Mouse (Mus musculus) ES-Bruce4 (cell line): ENCODE data around the gene Rbbp6. TPM values are rescaled to one million over a fixed set of nuclear protein-coding genes. Genes with fewer than 3 reads are reported as not detected.

ENCODE experiments used
- H3K27ac ChIP-seq: 2 replicates; pipeline ENCODE4 v1.5.1; 2012; ENCODE audit warnings: low read length, inconsistent platforms; ENCODE audit not compliant: insufficient read depth
- H3K27me3 ChIP-seq: 2 replicates; pipeline ENCODE4 v1.6.1; 2012; ENCODE audit warnings: mild to moderate bottlenecking, low read length, inconsistent platforms; ENCODE audit not compliant: control insufficient read depth, poor library complexity, insufficient read depth, severe bottlenecking
- H3K36me3 ChIP-seq: 2 replicates; pipeline ENCODE4 v1.6.1; 2012; ENCODE audit warnings: inconsistent platforms, mild to moderate bottlenecking, low read length, moderate library complexity; ENCODE audit not compliant: control insufficient read depth, poor library complexity, insufficient read depth, severe bottlenecking
- H3K4me1 ChIP-seq: one replicate; pipeline ENCODE4 v1.8.1; 2011; ENCODE audit warnings: low read length; ENCODE audit not compliant: control insufficient read depth, insufficient read depth
- H3K4me3 ChIP-seq: 2 replicates; pipeline ENCODE4 v1.5.1; 2011; ENCODE audit warnings: low read depth, mild to moderate bottlenecking, low read length
- H3K9ac ChIP-seq: 2 replicates; pipeline ENCODE4 v1.6.1; 2012; ENCODE audit warnings: low read depth, mild to moderate bottlenecking, inconsistent platforms; ENCODE audit not compliant: poor library complexity, severe bottlenecking
- H3K9me3 ChIP-seq: replicated peaks from 2 replicates; pipeline ENCODE4 v1.6.1; 2012; ENCODE audit warnings: mild to moderate bottlenecking, low read length, inconsistent platforms; ENCODE audit not compliant: control insufficient read depth, poor library complexity, insufficient read depth, severe bottlenecking
- CTCF ChIP-seq: IDR thresholded peaks from one replicate; pipeline ENCODE4 v1.8.1; 2011; ENCODE audit warnings: low read depth, low read length
- EP300 ChIP-seq: IDR thresholded peaks from 2 replicates; pipeline ENCODE4 v1.6.1; 2011; ENCODE audit warnings: low read depth, low read length; ENCODE audit not compliant: insufficient read depth
- POLR2A ChIP-seq: IDR thresholded peaks from one replicate; pipeline ENCODE4 v1.8.1; 2011; ENCODE audit warnings: low read length; ENCODE audit not compliant: insufficient read depth
- polyA plus RNA-seq: library from polyadenylated mRNA; stranded (reverse); fragments of >200 nt; gene quantifications from 2 replicates; pipeline ENCODE4 v1.2.4, GENCODE M21; 2011; ENCODE audit warnings: low read depth; ENCODE audit not compliant: missing spikeins, insufficient read depth, insufficient read length

Gene Rbbp6
- polyA plus RNA-seq, 1 experiment = 101 TPM

- Histone ChIP-seq H3K27ac (no peak overlapping the region), H3K27me3 (no peaks in the 10 kb centered on the region), H3K9me3 (no peaks in the 10 kb centered on the region), H3K36me3 (no peaks in the 10 kb centered on the region), H3K4me1 (no peaks in the 10 kb centered on the region), H3K4me3 (no peak overlapping the region), H3K9ac (no peak overlapping the region)
- no peak for TF ChIP-seq CTCF
- no peak for TF ChIP-seq EP300
- no peak for TF ChIP-seq POLR2A
Observed at GRCm38 (mm10) chr7:123025123-123025522, 59.6 kb downstream of the Rbbp6 start.

- Histone ChIP-seq H3K9me3 (no peaks in the 10 kb centered on the region), H3K4me3 (no peak overlapping the region), H3K27ac (no peak overlapping the region), H3K9ac (peak overlapping the region; percentile 32; the same call in 1 of the 2 replicates), H3K27me3 (no peaks in the 10 kb centered on the region), H3K4me1 (no peaks in the 10 kb centered on the region), H3K36me3 (no peaks in the 10 kb centered on the region)
- no peak for TF ChIP-seq POLR2A
- no peak for TF ChIP-seq EP300
- TF ChIP-seq CTCF = no peak
Observed at GRCm38 (mm10) chr7:123030295-123030694, 64.8 kb downstream of the Rbbp6 start.

GRCm38 (mm10) chr7:123030709-123031181, 65.3 kb downstream of the Rbbp6 start:
- no peaks in the 10 kb centered on the region for H3K27me3 ChIP-seq
- H3K9ac ChIP-seq = peak overlapping the region; percentile 32; the same call in 1 of the 2 replicates
- TF ChIP-seq POLR2A (no peak), CTCF (no peak), EP300 (no peak)
- no peak overlapping the region for H3K27ac ChIP-seq
- no peaks in the 10 kb centered on the region for H3K9me3 ChIP-seq
- no peaks in the 10 kb centered on the region for H3K36me3 ChIP-seq
- no peaks in the 10 kb centered on the region for H3K4me1 ChIP-seq
- H3K4me3 ChIP-seq = peak overlapping the region; percentile 42

- Histone ChIP-seq H3K9me3 (no peaks in the 10 kb centered on the region), H3K4me1 (no peaks in the 10 kb centered on the region), H3K36me3 (no peaks in the 10 kb centered on the region), H3K27ac (no peak overlapping the region), H3K27me3 (no peaks in the 10 kb centered on the region), H3K4me3 (no peak overlapping the region), H3K9ac (no peak overlapping the region)
- TF ChIP-seq EP300 (no peak), POLR2A (no peak), CTCF (no peak)
Observed at GRCm38 (mm10) chr7:123031211-123031743, 65.8 kb downstream of the Rbbp6 start.

GRCm38 (mm10) chr7:123035314-123035713, 69.8 kb downstream of the Rbbp6 start:
- Histone ChIP-seq H3K36me3 (no peaks in the 10 kb centered on the region), H3K9ac (no peak overlapping the region), H3K27me3 (no peaks in the 10 kb centered on the region), H3K9me3 (no peaks in the 10 kb centered on the region), H3K27ac (no peak overlapping the region), H3K4me3 (no peak overlapping the region), H3K4me1 (no peaks in the 10 kb centered on the region)
- TF ChIP-seq POLR2A = no peak

- Histone ChIP-seq H3K36me3 (no peaks in the 10 kb centered on the region), H3K9me3 (no peaks in the 10 kb centered on the region), H3K27me3 (no peaks in the 10 kb centered on the region), H3K9ac (no peak overlapping the region), H3K4me3 (no peak overlapping the region), H3K4me1 (no peaks in the 10 kb centered on the region), H3K27ac (no peak overlapping the region)
- TF ChIP-seq EP300 = no peak
- TF ChIP-seq POLR2A = no peak
- peak; percentile 28 for TF ChIP-seq CTCF
Observed at GRCm38 (mm10) chr7:123039302-123039701, 73.8 kb downstream of the Rbbp6 start.
